Mouse (Mus musculus) midbrain, embryonic 11.5 days (tissue): ENCODE results near the gene Olfr1404. TPM values are rescaled to one million over a fixed set of nuclear protein-coding genes. Genes with fewer than 3 reads are reported as not detected.

Source experiments
- ATAC-seq: fragments of 200-750 bp; cut with Nextera tagmentation; 2 replicates; pipeline ENCODE4 v1.8.0; 2017; ENCODE audit warnings: moderate TSS enrichment, moderate library complexity; ENCODE audit not compliant: low FRiP score
- DNase-seq: peaks from one replicate; pipeline ENCODE4 v3.0.0; 2015; ENCODE audit warnings: low spot score; ENCODE audit errors: missing footprints
- H3K27ac ChIP-seq: fragments of 300-500 bp; sonication (generic); 2 replicates; pipeline ENCODE4 v1.5.1; 2014; ENCODE audit warnings: low read depth, low read length
- H3K27me3 ChIP-seq: fragments of 300-500 bp; sonication (generic); 2 replicates; pipeline ENCODE4 v1.6.1; 2014; ENCODE audit warnings: mild to moderate bottlenecking, low read length, moderate library complexity, mixed read lengths; ENCODE audit not compliant: control insufficient read depth, insufficient read depth
- H3K36me3 ChIP-seq: fragments of 300-500 bp; sonication (generic); 2 replicates; pipeline ENCODE4 v1.6.1; 2014; ENCODE audit warnings: mild to moderate bottlenecking, low read length, moderate library complexity, mixed read lengths; ENCODE audit not compliant: control insufficient read depth, insufficient read depth
- H3K4me1 ChIP-seq: fragments of 300-500 bp; sonication (generic); 2 replicates; pipeline ENCODE4 v1.6.1; 2014; ENCODE audit warnings: low read length; ENCODE audit not compliant: control insufficient read depth, insufficient read depth
- H3K4me2 ChIP-seq: fragments of 300-500 bp; sonication (generic); 2 replicates; pipeline ENCODE4 v1.6.1; 2014; ENCODE audit warnings: mild to moderate bottlenecking, moderate library complexity
- H3K4me3 ChIP-seq: fragments of 300-500 bp; sonication (generic); 2 replicates; pipeline ENCODE4 v1.5.1; 2014; ENCODE audit warnings: low read depth, low read length
- H3K9ac ChIP-seq: fragments of 300-500 bp; sonication (generic); 2 replicates; pipeline ENCODE4 v1.6.1; 2014; ENCODE audit warnings: low read length
- H3K9me3 ChIP-seq: fragments of 300-500 bp; sonication (generic); 2 replicates; pipeline ENCODE4 v1.6.1; 2016; ENCODE audit warnings: low read length; ENCODE audit not compliant: control insufficient read depth
- WGBS: fragments of 180-500 bp; shearing (Covaris S2); extraction: QIAGEN DNeasy Blood & Tissue Kit; methylation state at CpG from one replicate; pipeline ENCODE4 v1.1.7; 2014; 5-methylcytosine and 5-hydroxymethylcytosine counted together
- polyA plus RNA-seq: library from polyadenylated mRNA; unstranded; fragments of >200 nt; fragmentation: Nextera tagmentation; extraction: Ambion mirVana; gene quantifications from 2 replicates; pipeline ENCODE4 v1.2.1, GENCODE M21; 2014

The Olfr1404 gene
- polyA plus RNA-seq, 1 experiment from 2014 or later, result not detected

DNA sequence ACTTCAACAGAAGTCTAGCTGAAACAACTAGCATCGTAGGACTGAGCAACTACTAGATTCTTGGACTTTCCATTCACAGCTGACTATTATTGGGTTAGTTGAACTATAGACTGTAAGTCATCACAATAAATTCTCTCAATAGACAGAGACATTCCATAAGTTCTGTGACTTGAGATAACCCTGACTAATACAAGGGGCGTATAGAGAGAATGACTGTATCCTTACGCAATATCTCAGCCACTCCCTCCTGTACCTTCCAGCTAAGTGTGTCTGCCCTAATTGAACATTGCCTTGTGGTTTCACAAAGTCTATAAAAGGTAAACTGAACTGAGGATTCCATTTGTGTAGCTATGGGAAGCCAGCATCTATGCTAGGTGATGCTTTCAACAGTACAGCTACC lies 37.7 kb downstream of the Olfr1404 start:
- DNase-seq (no peak), ATAC-seq (no peak)
- H3K4me1 ChIP-seq, result no peaks in the 10 kb centered on the region
- H3K9ac ChIP-seq, result no peak overlapping the region
- no peaks in the 10 kb centered on the region for H3K9me3 ChIP-seq
- no peak overlapping the region for H3K4me2 ChIP-seq
- H3K4me3 ChIP-seq, result no peak overlapping the region
- H3K27me3 ChIP-seq, result no peaks in the 10 kb centered on the region
- no peak overlapping the region for H3K27ac ChIP-seq
- WGBS, result 91% methylated on average over 3 of the region's 3 CpGs
- H3K36me3 ChIP-seq, result no peaks in the 10 kb centered on the region

DNA sequence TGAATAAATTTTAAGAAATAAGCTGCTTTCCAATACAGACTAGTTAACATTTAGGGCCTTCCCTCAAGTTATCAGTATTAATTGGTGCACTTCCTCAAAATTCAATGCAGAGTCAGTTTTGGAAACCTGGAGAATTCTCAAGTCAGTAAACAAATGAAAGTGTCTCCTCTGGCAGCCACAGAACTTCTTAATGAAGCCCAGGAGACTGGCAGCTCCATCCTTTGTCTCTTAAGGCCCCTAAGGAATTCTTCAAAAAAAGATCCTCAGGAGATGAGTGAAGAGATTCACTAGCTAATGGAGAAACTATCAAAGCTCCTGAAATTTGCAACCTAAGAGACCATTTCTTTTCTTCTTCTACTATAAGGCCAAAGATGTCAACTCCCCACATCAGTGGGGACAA lies 53.5 kb downstream of the Olfr1404 start, which contains the start of gene Olfr418:
TSS of gene Olfr418 (plus strand) at position 301 of the 400 bp plus-strand sequence.
- Histone ChIP-seq H3K27me3 (no peaks in the 10 kb centered on the region), H3K36me3 (no peaks in the 10 kb centered on the region), H3K27ac (no peak within 1 kb of the TSS), H3K9ac (no peak within 1 kb of the TSS), H3K4me3 (no peak within 1 kb of the TSS), H3K9me3 (no peaks in the 10 kb centered on the region), H3K4me2 (no peak within 1 kb of the TSS), H3K4me1 (no peaks in the 10 kb centered on the region)
- DNase-seq (no peak), ATAC-seq (no peak)

Other genes with a start within 250 kb of the Olfr1404 start
- not detected in 2 replicates for gene Olfr1408, start 75.0 kb upstream of the Olfr1404 start, polyA plus RNA-seq
- not detected in 2 replicates for gene Olfr1406, start 21.8 kb upstream of the Olfr1404 start, polyA plus RNA-seq
- not detected in 2 replicates for gene Olfr218, start 14.6 kb upstream of the Olfr1404 start, polyA plus RNA-seq
- not detected in 2 replicates for gene Fcer1a, start 14.8 kb downstream of the Olfr1404 start, polyA plus RNA-seq
- not detected in 2 replicates for gene Olfr418, start 53.6 kb downstream of the Olfr1404 start, polyA plus RNA-seq
- gene Mptx2, start 65.4 kb downstream of the Olfr1404 start, polyA plus RNA-seq, result not detected in 2 replicates
- gene Ackr1, start 121.4 kb downstream of the Olfr1404 start, polyA plus RNA-seq, result 3.5 and 5.4 TPM in 2 replicates
- 4.1 and 6.6 TPM in 2 replicates for gene Aim2, start 138.5 kb downstream of the Olfr1404 start, polyA plus RNA-seq
- 19.4 and 22.9 TPM in 2 replicates for gene Cadm3, start 155.3 kb downstream of the Olfr1404 start, polyA plus RNA-seq